Comparison of ENCODE assay signal across 8 mouse cellular contexts in the genomic region with DNA sequence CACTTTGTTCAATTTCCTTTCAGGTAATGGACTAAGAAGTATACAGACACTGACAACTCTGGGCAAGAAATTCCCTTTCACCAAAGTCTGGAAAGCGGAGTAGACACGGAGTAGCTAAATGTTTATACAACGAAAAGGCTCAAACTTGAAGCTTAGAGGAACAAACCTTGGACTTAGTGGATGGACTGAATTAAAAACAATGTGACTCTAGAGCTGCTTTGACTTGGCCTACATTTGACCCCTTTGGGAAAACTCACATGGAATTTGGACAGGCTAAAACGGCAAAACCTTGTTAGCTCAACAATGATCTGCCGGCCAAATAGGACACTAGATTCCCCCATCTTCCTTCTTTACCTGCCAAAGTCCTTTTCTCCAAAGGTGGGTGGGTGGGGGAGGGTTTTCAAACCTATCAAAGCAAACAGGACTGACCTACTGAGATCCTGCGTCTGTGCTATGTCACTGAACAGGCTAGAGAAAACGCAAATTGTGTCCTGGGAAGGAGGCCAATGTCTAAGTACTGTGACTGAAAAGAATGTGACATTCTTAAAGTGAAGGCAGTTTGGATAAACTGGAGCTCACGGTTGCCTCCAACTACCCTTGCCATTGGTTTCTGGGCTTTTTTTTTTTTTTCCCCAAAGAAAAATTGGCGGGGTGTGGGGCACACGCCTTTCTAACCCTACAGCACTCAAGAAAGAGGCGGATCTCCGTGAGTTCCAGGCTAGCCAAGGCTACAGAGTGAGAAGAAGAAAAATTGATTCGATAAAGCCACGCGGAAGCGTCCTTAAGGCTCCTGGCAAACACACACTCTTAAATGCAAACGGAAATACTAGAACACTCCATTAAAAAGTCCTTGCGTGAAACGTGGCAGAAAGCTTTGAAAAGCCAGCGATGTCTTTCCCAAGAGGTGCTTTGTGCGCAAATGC. TPM values are rescaled to one million over a fixed set of nuclear protein-coding genes. Genes with fewer than 3 reads are reported as not detected.
A peak's percentile ranks its signal among the peaks of the same experiment; 100 is the strongest.
DNase-seq lines count a peak whose midpoint lies in the region; ATAC-seq and TF ChIP-seq lines count a peak whose summit lies in the region.

No protein-coding gene starts in this region.

- DNase-seq in spleen, adult 2 months (ENCODE audit: low read depth in 1 of 2, low spot score in 2 of 2): no peak
- no peak for DNase-seq in spleen, postnatal 4 days (ENCODE audit: low spot score in 2 of 2)
- DNase-seq in kidney, adult 8-10 months: peak; percentile 36 to 59
- DNase-seq in lung, postnatal 0 days (ENCODE audit: low spot score): peak; percentile 92
- no peak for DNase-seq in urinary bladder, adult 2 months (ENCODE audit: low spot score)
- DNase-seq in left cerebral cortex, postnatal 10 days (ENCODE audit: extremely low spot score in 1 of 2, low spot score in 2 of 2): no peak
- DNase-seq in adrenal gland, postnatal 36 days: no peak

- H3K9ac ChIP-seq in forebrain, embryonic 16.5 days (replicated peaks; ENCODE audit: low read depth, low read length): peak overlapping the region; percentile 72
- peak overlapping the region; percentile 92 for H3K9ac ChIP-seq in lung, postnatal 0 days (replicated peaks; ENCODE audit: low read depth)

- TF ChIP-seq POLR2A in spleen, adult 2 months (IDR thresholded peaks at IDR 0.05; ENCODE audit: low read depth, low read length): no peak

- H3K9me3 ChIP-seq in forebrain, embryonic 16.5 days (ENCODE audit: control insufficient read depth, low read length): no peaks in the 10 kb centered on the region
- no peaks in the 10 kb centered on the region for H3K9me3 ChIP-seq in lung, postnatal 0 days (ENCODE audit: low read length)

- intact Hi-C loops in left cerebral cortex, postnatal 10 days (cut with DNase I): loop anchor here (5.0 kb wide), 1 partner anchor 93 kb away; no protein-coding TSS in a partner anchor

- peak; percentile 88 for TF ChIP-seq EP300 in lung, postnatal 0 days (IDR thresholded peaks at IDR 0.05)

- no peak for TF ChIP-seq CTCF in spleen, adult 2 months (IDR thresholded peaks at IDR 0.05; ENCODE audit: extremely low read depth, insufficient read depth, insufficient read length, insufficient replicate concordance)
- TF ChIP-seq CTCF in lung, postnatal 0 days (IDR thresholded peaks at IDR 0.05): no peak

- H3K4me3 ChIP-seq in spleen, adult 2 months (ENCODE audit: extremely low read depth, insufficient read depth, insufficient read length): peak overlapping the region; percentile 84
- H3K4me3 ChIP-seq in forebrain, embryonic 16.5 days (replicated peaks; ENCODE audit: low read length): peak overlapping the region; percentile 81
- H3K4me3 ChIP-seq in lung, postnatal 0 days (ENCODE audit: low read depth, low read length): peak overlapping the region; percentile 93

- no peak for ATAC-seq in forebrain, embryonic 16.5 days
- ATAC-seq in lung, postnatal 0 days: peak; percentile 11

- no peaks in the 10 kb centered on the region for H3K36me3 ChIP-seq in spleen, adult 2 months (ENCODE audit: control insufficient read depth, insufficient read depth, low read length)
- H3K36me3 ChIP-seq in forebrain, embryonic 16.5 days (ENCODE audit: control insufficient read depth, insufficient read depth): no peaks in the 10 kb centered on the region
- H3K36me3 ChIP-seq in lung, postnatal 0 days (ENCODE audit: insufficient read depth, low read length): no peaks in the 10 kb centered on the region

- H3K4me1 ChIP-seq in spleen, adult 2 months (ENCODE audit: control insufficient read depth, insufficient read depth, insufficient read length): peaks cover 7% of the 10 kb centered on the region; the same call in 1 of the 2 replicates
- H3K4me1 ChIP-seq in forebrain, embryonic 16.5 days (replicated peaks; ENCODE audit: control insufficient read depth, insufficient read depth, low read length): peaks cover 18% of the 10 kb centered on the region
- H3K4me1 ChIP-seq in lung, postnatal 0 days (ENCODE audit: insufficient read depth, low read depth, low read length): peaks cover 22% of the 10 kb centered on the region; the same call in 1 of the 2 replicates

- peak overlapping the region; percentile 67 for H3K4me2 ChIP-seq in forebrain, embryonic 16.5 days (ENCODE audit: low read length)
- H3K4me2 ChIP-seq in lung, postnatal 0 days (replicated peaks; ENCODE audit: low read depth, low read length): peak overlapping the region; percentile 65

- WGBS in spleen, adult 2 months: 27% methylated on average over 21 of the region's 21 CpGs
- WGBS in forebrain, embryonic 16.5 days: 16% methylated on average over 21 of the region's 21 CpGs
- 5% methylated on average over 21 of the region's 21 CpGs for WGBS in lung, postnatal 0 days

- peak overlapping the region; percentile 74 for H3K27ac ChIP-seq in spleen, adult 2 months (ENCODE audit: insufficient read depth, low read length)
- H3K27ac ChIP-seq in forebrain, embryonic 16.5 days (ENCODE audit: low read length): peak overlapping the region; percentile 73
- peak overlapping the region; percentile 98 for H3K27ac ChIP-seq in lung, postnatal 0 days (ENCODE audit: low read length)

- no peaks in the 10 kb centered on the region for H3K27me3 ChIP-seq in spleen, adult 2 months (ENCODE audit: control insufficient read depth, insufficient read depth, low read length)
- H3K27me3 ChIP-seq in forebrain, embryonic 16.5 days (replicated peaks; ENCODE audit: control insufficient read depth, insufficient read depth, low read length): no peaks in the 10 kb centered on the region
- no peaks in the 10 kb centered on the region for H3K27me3 ChIP-seq in lung, postnatal 0 days (replicated peaks; ENCODE audit: insufficient read depth, low read length)

RNA-seq across cellular contexts. Expression of a gene that starts 1.0 kb away (rescaled TPM):
- polyA plus RNA-seq in spleen, adult 2 months (2012; rRNA removed): 21.3 and 35.7 TPM in 2 replicates
- 12.8 and 14.3 TPM in 2 replicates for polyA plus RNA-seq in forebrain, embryonic 16.5 days (2015; fragmentation: Nextera tagmentation; extraction: Ambion mirVana)
- polyA plus RNA-seq in lung, postnatal 0 days (2015; fragmentation: Nextera tagmentation; extraction: Ambion mirVana): 12.4 and 14.5 TPM in 2 replicates
- 9.6 and 13.6 TPM in 2 replicates for polyA plus RNA-seq in urinary bladder, adult 2 months (2012; rRNA removed)
- total RNA-seq in left cerebral cortex, postnatal 10 days (2021): 1 to 10 TPM; 5.6 to 6.2 TPM
- total RNA-seq in adrenal gland, postnatal 36 days (2021): 10 to 100 TPM; 11.8 to 17.3 TPM

RNA-seq across cellular contexts. Expression of a gene that starts 1.5 kb away (rescaled TPM):
- polyA plus RNA-seq in spleen, adult 2 months (2012; rRNA removed): 24.2 and 30.5 TPM in 2 replicates
- polyA plus RNA-seq in forebrain, embryonic 16.5 days (2015; fragmentation: Nextera tagmentation; extraction: Ambion mirVana): 107 and 115 TPM in 2 replicates
- 106 and 107 TPM in 2 replicates for polyA plus RNA-seq in lung, postnatal 0 days (2015; fragmentation: Nextera tagmentation; extraction: Ambion mirVana)
- 116 and 126 TPM in 2 replicates for polyA plus RNA-seq in urinary bladder, adult 2 months (2012; rRNA removed)
- 10 to 100 TPM; 82.2 to 88.3 TPM for total RNA-seq in left cerebral cortex, postnatal 10 days (2021)
- 100 to 1,000 TPM; 127 to 139 TPM for total RNA-seq in adrenal gland, postnatal 36 days (2021)

Comparison
In these comparisons a context has a peak if more than half of its experiments do, and no peak if none do; other contexts are left out.
1. DNase-seq: peak in kidney, adult 8-10 months (2 of 2) and lung, postnatal 0 days (single experiment); none in spleen, adult 2 months (0 of 2), spleen, postnatal 4 days (0 of 2), urinary bladder, adult 2 months (single experiment), left cerebral cortex, postnatal 10 days (0 of 2) and adrenal gland, postnatal 36 days (0 of 2).
2. Peak in every context shown above with its lines, with median percentiles within 50 percentile points of each other: H3K27ac ChIP-seq and H3K4me3 ChIP-seq.